Mouse (Mus musculus): ENCODE measurements around the gene 2210010C04Rik.

Gene 2210010C04Rik

GRCm38 (mm10) chr6:41035409-41035808 is at the start of gene 2210010C04Rik:
2210010C04Rik (minus strand) TSS chr6:41035509.
- DNase-seq (ENCODE audit: low read depth, low spot score), result no peak

GRCm38 (mm10) chr6:41080121-41080520 is 44.8 kb upstream of the 2210010C04Rik start:
- peak; percentile 10 for DNase-seq (ENCODE audit: low read depth, low spot score)

GRCm38 (mm10) chr6:41078539-41079303 is 43.4 kb upstream of the 2210010C04Rik start:
- peak; percentile 10 for DNase-seq (ENCODE audit: low read depth, low spot score)

GRCm38 (mm10) chr6:41075753-41076152 is 40.4 kb upstream of the 2210010C04Rik start:
- DNase-seq (ENCODE audit: low read depth, low spot score), result no peak

GRCm38 (mm10) chr6:41063332-41063731 is 28.0 kb upstream of the 2210010C04Rik start:
- DNase-seq (ENCODE audit: low read depth, low spot score), result no peak

GRCm38 (mm10) chr6:41062746-41063145 is 27.4 kb upstream of the 2210010C04Rik start:
- DNase-seq (ENCODE audit: low read depth, low spot score), result no peak

- no peak for DNase-seq (ENCODE audit: low read depth, low spot score)
Observed at GRCm38 (mm10) chr6:41062081-41062480, 26.8 kb upstream of the 2210010C04Rik start.

GRCm38 (mm10) chr6:41061085-41061484 is 25.8 kb upstream of the 2210010C04Rik start:
- no peak for DNase-seq (ENCODE audit: low read depth, low spot score)

GRCm38 (mm10) chr6:41057653-41058052 is 22.3 kb upstream of the 2210010C04Rik start:
- DNase-seq (ENCODE audit: low read depth, low spot score), result no peak

GRCm38 (mm10) chr6:41055581-41055980 is 20.3 kb upstream of the 2210010C04Rik start:
- peak; percentile 50 for DNase-seq (ENCODE audit: low read depth, low spot score)

- no peak for DNase-seq (ENCODE audit: low read depth, low spot score)
Observed at GRCm38 (mm10) chr6:41054379-41054778, 19.1 kb upstream of the 2210010C04Rik start.

GRCm38 (mm10) chr6:41051824-41052223 is 16.5 kb upstream of the 2210010C04Rik start:
- DNase-seq (ENCODE audit: low read depth, low spot score), result no peak

- no peak for DNase-seq (ENCODE audit: low read depth, low spot score)
Observed at GRCm38 (mm10) chr6:41048602-41049001, 13.3 kb upstream of the 2210010C04Rik start.

GRCm38 (mm10) chr6:41047961-41048360 is 12.7 kb upstream of the 2210010C04Rik start:
- no peak for DNase-seq (ENCODE audit: low read depth, low spot score)

GRCm38 (mm10) chr6:41047202-41047601 is 11.9 kb upstream of the 2210010C04Rik start:
- DNase-seq (ENCODE audit: low read depth, low spot score), result no peak

- peak; percentile 2 for DNase-seq (ENCODE audit: low read depth, low spot score)
Observed at GRCm38 (mm10) chr6:41046553-41046952, 11.2 kb upstream of the 2210010C04Rik start.

GRCm38 (mm10) chr6:41044753-41045152 is 9.4 kb upstream of the 2210010C04Rik start:
- no peak for DNase-seq (ENCODE audit: low read depth, low spot score)

GRCm38 (mm10) chr6:41044314-41044713 is 9.0 kb upstream of the 2210010C04Rik start:
- DNase-seq (ENCODE audit: low read depth, low spot score), result no peak

GRCm38 (mm10) chr6:41032802-41033201 is 2.5 kb downstream of the 2210010C04Rik start:
- DNase-seq (ENCODE audit: low read depth, low spot score), result no peak

GRCm38 (mm10) chr6:41032231-41032630 is 3.1 kb downstream of the 2210010C04Rik start:
- DNase-seq (ENCODE audit: low read depth, low spot score), result no peak

GRCm38 (mm10) chr6:41030821-41031220 is 4.5 kb downstream of the 2210010C04Rik start:
- DNase-seq (ENCODE audit: low read depth, low spot score), result no peak

- no peak for DNase-seq (ENCODE audit: low read depth, low spot score)
Observed at GRCm38 (mm10) chr6:41027053-41027452, 8.3 kb downstream of the 2210010C04Rik start.

- DNase-seq (ENCODE audit: low read depth, low spot score), result no peak
Observed at GRCm38 (mm10) chr6:41025873-41026650, 9.2 kb downstream of the 2210010C04Rik start.

All from mesoderm, embryonic 11.5 days (tissue).